Mouse (Mus musculus): ENCODE results near the gene Scnn1a. TPM values are rescaled to one million over a fixed set of nuclear protein-coding genes. Genes with fewer than 3 reads are reported as not detected.
A peak's percentile ranks its signal among the peaks of the same experiment; 100 is the strongest.

The Scnn1a gene
- polyA plus RNA-seq, 2 experiments, result 1.9 to 2.5 TPM

DNA sequence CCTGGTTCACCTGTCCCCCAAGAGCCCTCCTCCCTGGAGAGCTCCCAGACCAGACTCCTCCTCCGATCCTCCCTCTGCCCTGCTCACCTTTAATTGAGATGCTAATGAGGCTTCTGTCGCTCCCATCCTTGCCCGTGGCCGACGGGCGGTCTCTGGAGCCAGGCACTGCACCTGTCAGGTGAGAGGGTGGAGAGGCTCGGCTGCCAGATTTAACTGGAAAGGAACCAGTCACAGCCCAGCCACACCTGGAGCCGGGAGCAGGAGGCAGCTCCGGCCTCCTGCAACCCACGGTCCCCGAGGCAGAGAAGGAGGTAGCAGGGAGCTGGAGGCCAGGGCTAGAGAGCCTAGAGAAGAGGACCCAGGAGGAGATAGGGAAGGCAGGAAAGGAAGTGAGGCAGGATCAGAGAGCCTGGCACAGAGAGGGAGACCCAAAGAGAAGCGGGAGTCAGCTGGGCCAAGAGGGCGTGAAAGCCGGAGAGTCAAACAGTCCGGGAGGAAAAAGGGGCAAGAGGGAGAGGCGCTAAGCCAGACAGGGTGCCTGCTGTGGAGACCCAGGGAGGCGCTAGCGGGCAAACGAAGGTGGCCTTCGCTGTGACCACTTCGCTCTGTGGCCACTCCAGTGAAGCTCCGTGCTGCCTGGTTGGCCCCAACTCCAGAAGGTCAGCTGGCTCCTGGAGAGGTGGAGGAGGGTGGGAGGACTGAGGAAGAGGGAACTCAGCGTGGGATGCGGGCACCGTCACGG lies 826 bp downstream of the Scnn1a start:
- Histone ChIP-seq H3K4me3 (replicated peaks; ENCODE audit: low read length) (no peak overlapping the region), H3K36me3 (ENCODE audit: control insufficient read depth, insufficient read depth, low read length) (no peaks in the 10 kb centered on the region), H3K27me3 (ENCODE audit: control insufficient read depth, insufficient read depth, low read length) (peaks cover 36% of the 10 kb centered on the region), H3K27ac (replicated peaks; ENCODE audit: low read depth, low read length) (no peak overlapping the region), H3K9me3 (ENCODE audit: control insufficient read depth, low read length) (no peaks in the 10 kb centered on the region), H3K9ac (ENCODE audit: low read depth, low read length, severe bottlenecking) (0 out of 2 replicates have a peak overlapping the region, but pooled peaks have one; percentile 12), H3K4me1 (ENCODE audit: control insufficient read depth, insufficient read depth, low read length) (no peaks in the 10 kb centered on the region), H3K4me2 (replicated peaks; ENCODE audit: low read depth, low read length, severe bottlenecking) (no peak overlapping the region)
- WGBS, result 11% methylated on average over 26 of the region's 26 CpGs
- DNase-seq (ENCODE audit: low spot score), result no peak
- no peak for ATAC-seq (ENCODE audit: low FRiP score, low read depth)
- TF ChIP-seq POLR2A (IDR thresholded peaks at IDR 0.05; ENCODE audit: borderline replicate concordance, extremely low read depth, insufficient read depth, insufficient read length), result no peak

DNA sequence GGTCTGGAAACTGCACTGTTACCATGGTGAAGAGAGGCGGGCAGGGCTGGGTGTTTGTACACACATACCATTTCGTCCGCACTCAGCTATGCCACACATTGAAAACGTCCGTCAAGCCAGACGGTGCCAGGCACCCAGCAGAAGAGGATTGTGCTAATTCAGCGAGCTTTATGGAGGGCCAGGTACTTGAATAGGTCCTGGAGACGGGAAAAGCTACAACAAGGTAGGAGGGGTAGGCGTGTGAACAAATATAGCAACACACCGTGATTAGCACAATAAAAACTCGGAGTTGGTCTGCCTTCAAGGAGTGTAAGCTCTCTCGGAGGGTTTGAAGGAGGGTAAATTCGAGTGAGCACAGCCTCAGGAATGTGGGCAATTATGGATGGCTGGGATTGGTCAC lies 2.3 kb downstream of the Scnn1a start:
- no peaks in the 10 kb centered on the region for H3K36me3 ChIP-seq (ENCODE audit: control insufficient read depth, insufficient read depth, low read length)
- H3K9me3 ChIP-seq (ENCODE audit: control insufficient read depth, low read length), result no peaks in the 10 kb centered on the region
- H3K4me2 ChIP-seq (replicated peaks; ENCODE audit: low read depth, low read length, severe bottlenecking), result no peak overlapping the region
- H3K9ac ChIP-seq (ENCODE audit: low read depth, low read length, severe bottlenecking), result no peak overlapping the region
- no peak overlapping the region for H3K27ac ChIP-seq (replicated peaks; ENCODE audit: low read depth, low read length)
- DNase-seq (ENCODE audit: low spot score), result no peak
- no peak for TF ChIP-seq POLR2A (IDR thresholded peaks at IDR 0.05; ENCODE audit: borderline replicate concordance, extremely low read depth, insufficient read depth, insufficient read length)
- H3K27me3 ChIP-seq (ENCODE audit: control insufficient read depth, insufficient read depth, low read length), result peaks cover 36% of the 10 kb centered on the region
- no peaks in the 10 kb centered on the region for H3K4me1 ChIP-seq (ENCODE audit: control insufficient read depth, insufficient read depth, low read length)
- H3K4me3 ChIP-seq (replicated peaks; ENCODE audit: low read length), result no peak overlapping the region
- no peak for ATAC-seq (ENCODE audit: low FRiP score, low read depth)
- 49% methylated on average over 13 of the region's 13 CpGs for WGBS

DNA sequence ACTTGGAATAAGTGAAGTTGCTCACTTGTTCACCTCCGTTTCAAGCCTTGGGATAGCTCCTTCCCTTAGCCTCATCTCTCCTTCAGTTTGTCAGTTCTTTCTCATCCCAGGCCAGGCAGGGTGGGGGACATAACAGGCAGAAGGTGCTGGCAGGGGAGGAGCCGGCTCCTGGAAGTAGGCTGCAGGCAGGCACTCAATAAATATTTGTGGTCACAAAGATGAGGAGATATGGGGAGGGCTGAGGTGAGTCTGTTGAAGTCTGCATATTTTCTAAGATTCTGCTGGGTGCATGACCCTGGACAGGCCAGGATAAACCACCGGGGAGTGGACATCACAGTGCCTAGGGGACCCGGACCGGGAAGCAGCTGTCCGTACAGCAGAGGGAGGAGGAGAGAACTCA lies 3.1 kb downstream of the Scnn1a start:
- no peak for TF ChIP-seq POLR2A (IDR thresholded peaks at IDR 0.05; ENCODE audit: borderline replicate concordance, extremely low read depth, insufficient read depth, insufficient read length)
- H3K27me3 ChIP-seq (ENCODE audit: control insufficient read depth, insufficient read depth, low read length), result peaks cover 36% of the 10 kb centered on the region
- no peak overlapping the region for H3K4me3 ChIP-seq (replicated peaks; ENCODE audit: low read length)
- H3K36me3 ChIP-seq (ENCODE audit: control insufficient read depth, insufficient read depth, low read length), result no peaks in the 10 kb centered on the region
- H3K9ac ChIP-seq (ENCODE audit: low read depth, low read length, severe bottlenecking), result no peak overlapping the region
- H3K4me1 ChIP-seq (ENCODE audit: control insufficient read depth, insufficient read depth, low read length), result no peaks in the 10 kb centered on the region
- DNase-seq (ENCODE audit: low spot score), result no peak
- H3K9me3 ChIP-seq (ENCODE audit: control insufficient read depth, low read length), result no peaks in the 10 kb centered on the region
- H3K4me2 ChIP-seq (replicated peaks; ENCODE audit: low read depth, low read length, severe bottlenecking), result no peak overlapping the region
- 63% methylated on average over 6 of the region's 6 CpGs for WGBS
- ATAC-seq (ENCODE audit: low FRiP score, low read depth), result no peak
- no peak overlapping the region for H3K27ac ChIP-seq (replicated peaks; ENCODE audit: low read depth, low read length)

DNA sequence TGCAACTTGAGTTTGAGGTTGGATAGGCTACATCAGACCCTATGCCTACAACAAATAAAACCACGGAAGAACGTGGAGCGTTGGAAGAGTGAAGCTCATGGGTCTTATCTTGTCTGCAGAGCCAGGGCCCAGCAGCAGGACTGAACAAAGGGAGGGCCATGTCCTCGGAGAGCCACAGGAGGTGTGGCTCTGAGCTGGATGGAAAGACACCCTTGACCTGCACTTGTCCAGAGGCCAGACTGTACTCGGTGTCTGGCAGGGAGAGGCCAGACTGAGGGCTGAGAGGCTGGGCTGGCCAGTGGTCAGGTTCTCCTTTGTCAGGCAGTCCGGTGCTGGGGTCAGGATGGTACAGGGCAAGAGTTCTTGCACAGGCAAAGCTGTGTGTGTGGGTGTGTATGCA lies 4.9 kb downstream of the Scnn1a start:
- H3K4me2 ChIP-seq (replicated peaks; ENCODE audit: low read depth, low read length, severe bottlenecking), result no peak overlapping the region
- H3K4me1 ChIP-seq (ENCODE audit: control insufficient read depth, insufficient read depth, low read length), result peaks cover 4% of the 10 kb centered on the region
- no peaks in the 10 kb centered on the region for H3K9me3 ChIP-seq (ENCODE audit: control insufficient read depth, low read length)
- no peak overlapping the region for H3K9ac ChIP-seq (ENCODE audit: low read depth, low read length, severe bottlenecking)
- ATAC-seq (ENCODE audit: low FRiP score, low read depth) (no peak), DNase-seq (ENCODE audit: low spot score) (no peak)
- H3K4me3 ChIP-seq (replicated peaks; ENCODE audit: low read length), result no peak overlapping the region
- H3K27ac ChIP-seq (replicated peaks; ENCODE audit: low read depth, low read length), result no peak overlapping the region
- H3K27me3 ChIP-seq (ENCODE audit: control insufficient read depth, insufficient read depth, low read length), result peaks cover 27% of the 10 kb centered on the region
- 80% methylated on average over 6 of the region's 6 CpGs for WGBS
- no peaks in the 10 kb centered on the region for H3K36me3 ChIP-seq (ENCODE audit: control insufficient read depth, insufficient read depth, low read length)
- no peak for TF ChIP-seq POLR2A (IDR thresholded peaks at IDR 0.05; ENCODE audit: borderline replicate concordance, extremely low read depth, insufficient read depth, insufficient read length)

DNA sequence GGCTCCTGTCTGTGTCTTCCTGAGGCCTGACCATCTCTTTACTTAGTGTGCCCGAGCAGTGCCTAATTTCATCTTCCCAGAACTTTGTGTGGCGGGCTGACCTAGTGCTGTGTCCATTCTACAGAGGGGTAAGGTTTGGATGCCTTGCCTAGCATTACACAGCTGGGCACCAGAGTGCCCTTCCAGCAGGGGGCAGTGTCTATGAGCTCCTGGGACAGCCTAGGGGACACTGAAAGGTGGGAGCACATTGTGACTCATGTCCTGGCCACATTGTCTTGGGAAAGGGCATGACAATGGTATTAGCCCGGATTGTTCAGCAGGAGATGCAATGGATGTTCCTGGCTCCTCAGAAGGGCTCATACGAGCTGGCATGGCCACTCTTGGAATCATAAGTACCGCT lies 7.8 kb downstream of the Scnn1a start:
- Histone ChIP-seq H3K4me2 (replicated peaks; ENCODE audit: low read depth, low read length, severe bottlenecking) (no peak overlapping the region), H3K4me3 (replicated peaks; ENCODE audit: low read length) (no peak overlapping the region), H3K4me1 (ENCODE audit: control insufficient read depth, insufficient read depth, low read length) (peaks cover 8% of the 10 kb centered on the region), H3K27ac (replicated peaks; ENCODE audit: low read depth, low read length) (no peak overlapping the region), H3K9me3 (ENCODE audit: control insufficient read depth, low read length) (no peaks in the 10 kb centered on the region), H3K9ac (ENCODE audit: low read depth, low read length, severe bottlenecking) (no peak overlapping the region), H3K27me3 (ENCODE audit: control insufficient read depth, insufficient read depth, low read length) (no peaks in the 10 kb centered on the region), H3K36me3 (ENCODE audit: control insufficient read depth, insufficient read depth, low read length) (no peaks in the 10 kb centered on the region)
- no peak for DNase-seq (ENCODE audit: low spot score)
- TF ChIP-seq POLR2A (IDR thresholded peaks at IDR 0.05; ENCODE audit: borderline replicate concordance, extremely low read depth, insufficient read depth, insufficient read length), result no peak
- 73% methylated on average over 5 of the region's 5 CpGs for WGBS
- no peak for ATAC-seq (ENCODE audit: low FRiP score, low read depth)
